Mouse (Mus musculus) embryonic facial prominence, embryonic 15.5 days (tissue): Measurements from ENCODE around the gene Cfap97. TPM values are rescaled to one million over a fixed set of nuclear protein-coding genes. Genes with fewer than 3 reads are reported as not detected.

Experiments
- ATAC-seq: fragments of 200-750 bp; cut with Nextera tagmentation; 2 replicates; pipeline ENCODE4 v1.8.0; 2017; ENCODE audit warnings: low read depth, moderate TSS enrichment; ENCODE audit not compliant: insufficient number of reproducible peaks, low FRiP score, low TSS enrichment
- H3K27ac ChIP-seq: fragments of 300-500 bp; sonication (generic); replicated peaks from 2 replicates; pipeline ENCODE4 v1.5.1; 2015; ENCODE audit warnings: mild to moderate bottlenecking, inconsistent platforms
- H3K27me3 ChIP-seq: fragments of 300-500 bp; sonication (generic); 2 replicates; pipeline ENCODE4 v1.6.1; 2015; ENCODE audit warnings: inconsistent platforms
- H3K36me3 ChIP-seq: fragments of 300-500 bp; sonication (generic); 2 replicates; pipeline ENCODE4 v1.6.1; 2015; ENCODE audit warnings: mild to moderate bottlenecking, inconsistent platforms
- H3K4me1 ChIP-seq: fragments of 300-500 bp; sonication (generic); 2 replicates; pipeline ENCODE4 v1.6.1; 2015; ENCODE audit warnings: inconsistent platforms
- H3K4me2 ChIP-seq: fragments of 300-500 bp; sonication (generic); replicated peaks from 2 replicates; pipeline ENCODE4 v1.6.1; 2015; ENCODE audit warnings: mild to moderate bottlenecking, inconsistent platforms
- H3K4me3 ChIP-seq: fragments of 300-500 bp; sonication (generic); replicated peaks from 2 replicates; pipeline ENCODE4 v1.5.1; 2015; ENCODE audit warnings: mild to moderate bottlenecking, inconsistent platforms
- H3K9ac ChIP-seq: fragments of 300-500 bp; sonication (generic); 2 replicates; pipeline ENCODE4 v1.6.1; 2015; ENCODE audit warnings: inconsistent platforms
- H3K9me3 ChIP-seq: fragments of 300-500 bp; sonication (generic); replicated peaks from 2 replicates; pipeline ENCODE4 v1.6.1; 2016; ENCODE audit warnings: inconsistent platforms
- WGBS: fragments of 180-500 bp; shearing (Covaris S2); methylation state at CpG from one replicate; pipeline ENCODE4 v1.1.7; 2015; 5-methylcytosine and 5-hydroxymethylcytosine counted together
- polyA plus RNA-seq: library from polyadenylated mRNA; unstranded; fragments of >200 nt; fragmentation: Nextera tagmentation; extraction: Ambion mirVana; gene quantifications from 2 replicates; pipeline ENCODE4 v1.2.1, GENCODE M21; 2015

Cfap97 gene
- polyA plus RNA-seq, 1 experiment from 2014 or later = 22.6 TPM

DNA sequence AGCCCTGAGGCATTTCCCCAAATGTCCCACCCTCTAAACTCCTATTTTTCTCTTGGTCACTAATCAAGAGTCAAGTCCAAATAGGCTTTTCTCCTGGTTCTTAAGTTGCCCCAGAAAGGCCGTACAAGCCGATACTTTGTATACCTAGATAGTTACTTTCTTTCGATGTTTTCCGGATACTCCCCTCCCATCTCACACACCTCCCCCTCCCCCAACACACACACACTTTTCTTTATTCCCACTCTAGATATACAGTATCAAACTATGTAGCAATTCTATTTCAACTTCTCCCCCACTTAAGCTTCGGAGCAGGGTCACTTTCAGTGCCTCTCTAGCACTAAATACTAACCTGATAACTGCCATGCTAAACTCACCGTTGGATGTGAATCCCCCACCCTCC is 54.5 kb downstream of the Cfap97 start:
- no peak overlapping the region for H3K4me3 ChIP-seq
- 51% methylated on average over 6 of the region's 6 CpGs for WGBS
- H3K36me3 ChIP-seq = peaks cover 53% of the 10 kb centered on the region
- no peaks in the 10 kb centered on the region for H3K9me3 ChIP-seq
- H3K27ac ChIP-seq = no peak overlapping the region; the same call in 1 of the 2 replicates
- H3K27me3 ChIP-seq = no peaks in the 10 kb centered on the region
- no peak overlapping the region for H3K4me2 ChIP-seq
- H3K4me1 ChIP-seq = peaks cover 38% of the 10 kb centered on the region
- H3K9ac ChIP-seq = no peak overlapping the region
- no peak for ATAC-seq

GRCm38 (mm10) chr8:46208354-46208753 is 56.8 kb downstream of the Cfap97 start:
- peak overlapping the region; percentile 81 for H3K4me3 ChIP-seq
- no peaks in the 10 kb centered on the region for H3K9me3 ChIP-seq
- no peaks in the 10 kb centered on the region for H3K27me3 ChIP-seq
- H3K4me1 ChIP-seq = peaks cover 51% of the 10 kb centered on the region
- no peak for ATAC-seq
- no peak overlapping the region for H3K27ac ChIP-seq
- no peak overlapping the region for H3K9ac ChIP-seq
- WGBS = 45% methylated on average over 12 of the region's 12 CpGs
- H3K36me3 ChIP-seq = peaks cover 44% of the 10 kb centered on the region
- peak overlapping the region; percentile 82 for H3K4me2 ChIP-seq

GRCm38 (mm10) chr8:46209057-46209456 is 57.5 kb downstream of the Cfap97 start:
- no peaks in the 10 kb centered on the region for H3K9me3 ChIP-seq
- H3K4me2 ChIP-seq = peak overlapping the region; percentile 82
- H3K36me3 ChIP-seq = peaks cover 38% of the 10 kb centered on the region
- 0 out of 2 replicates have a peak overlapping the region, but pooled peaks have one; percentile 22 for H3K27ac ChIP-seq
- peak overlapping the region; percentile 26; the same call in 1 of the 2 replicates for H3K9ac ChIP-seq
- 50% methylated on average over 15 of the region's 15 CpGs for WGBS
- H3K27me3 ChIP-seq = no peaks in the 10 kb centered on the region
- H3K4me3 ChIP-seq = peak overlapping the region; percentile 81
- no peak for ATAC-seq
- peaks cover 51% of the 10 kb centered on the region for H3K4me1 ChIP-seq

DNA sequence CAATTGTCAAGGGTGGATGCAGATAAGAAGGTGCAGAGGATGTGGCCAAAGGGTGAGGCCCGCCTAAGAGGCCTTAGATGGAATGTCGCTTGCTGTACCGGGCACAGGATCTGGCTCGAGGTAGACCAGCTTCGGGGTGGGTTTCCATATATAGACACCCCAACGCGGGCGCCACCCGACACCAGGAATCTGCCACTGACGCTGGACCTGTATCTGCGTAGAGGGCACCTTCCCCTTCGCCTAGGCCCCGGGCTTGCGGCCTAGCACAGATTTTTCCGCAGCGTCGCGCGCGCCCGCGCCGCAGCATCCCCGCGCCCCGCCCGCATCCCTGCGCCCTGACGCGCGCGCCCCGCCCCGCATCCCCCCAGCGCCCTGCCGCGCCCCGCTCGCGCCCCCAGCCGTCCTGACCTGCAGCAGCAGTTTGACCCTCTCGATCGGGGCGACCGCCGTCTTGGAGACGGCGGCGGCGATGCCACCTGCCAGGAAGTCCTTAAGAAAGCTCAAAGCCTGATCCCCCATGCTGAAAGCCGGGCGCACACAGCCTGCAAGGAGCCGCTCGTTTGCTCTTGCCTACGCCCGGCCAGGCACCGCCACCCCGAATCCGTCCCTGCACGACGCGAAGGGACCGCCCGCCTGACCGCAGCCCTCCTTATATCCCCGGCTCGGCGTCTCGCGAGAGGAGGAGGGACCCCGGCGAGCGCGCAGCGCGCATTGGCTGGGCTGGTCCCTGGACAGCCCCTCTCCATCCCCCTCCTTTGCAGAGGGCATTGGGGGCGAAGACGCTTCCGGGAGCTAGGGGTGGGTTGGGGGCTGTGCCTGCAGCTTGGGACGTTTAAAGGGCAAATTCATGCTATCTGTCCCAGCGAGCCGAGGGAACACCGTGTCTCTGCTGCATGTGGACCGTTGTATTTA is 59.1 kb downstream of the Cfap97 start, which contains the start of gene Slc25a4:
Gene Slc25a4, minus strand, starts transcription at position 881 of the 912 bp plus-strand sequence.
- peak; percentile 98 for ATAC-seq

GRCm38 (mm10) chr8:46211611-46212071 is 60.1 kb downstream of the Cfap97 start:
- peak overlapping the region; percentile 97 for H3K27ac ChIP-seq
- no peaks in the 10 kb centered on the region for H3K9me3 ChIP-seq
- peaks cover 43% of the 10 kb centered on the region for H3K4me1 ChIP-seq
- H3K4me2 ChIP-seq = peak overlapping the region; percentile 82
- H3K27me3 ChIP-seq = no peaks in the 10 kb centered on the region
- H3K4me3 ChIP-seq = peak overlapping the region; percentile 81
- H3K9ac ChIP-seq = 0 out of 2 replicates have a peak overlapping the region, but pooled peaks have one; percentile 26
- H3K36me3 ChIP-seq = peaks cover 22% of the 10 kb centered on the region
- 7% methylated on average over 13 of the region's 13 CpGs for WGBS
- no peak for ATAC-seq

More for the DNA sequence above, 59.1 kb downstream of the Cfap97 start, which contains the start of gene Slc25a4:
- H3K9me3 ChIP-seq = no peaks in the 10 kb centered on the region
- H3K4me3 ChIP-seq = peak within 1 kb of the TSS; percentile 81
- peaks cover 51% of the 10 kb centered on the region for H3K4me1 ChIP-seq
- no peaks in the 10 kb centered on the region for H3K27me3 ChIP-seq
- peak within 1 kb of the TSS; percentile 97 for H3K27ac ChIP-seq
- WGBS = under 1% methylated on average over 84 of the region's 84 CpGs
- H3K9ac ChIP-seq = peak within 1 kb of the TSS; percentile 63
- peak within 1 kb of the TSS; percentile 82 for H3K4me2 ChIP-seq
- peaks cover 26% of the 10 kb centered on the region for H3K36me3 ChIP-seq

- WGBS = 50% methylated on average over 7 of the region's 7 CpGs
- no peaks in the 10 kb centered on the region for H3K9me3 ChIP-seq
- no peak for ATAC-seq
- H3K4me3 ChIP-seq = no peak overlapping the region
- no peak overlapping the region for H3K27ac ChIP-seq
- H3K36me3 ChIP-seq = peaks cover 18% of the 10 kb centered on the region
- peaks cover 39% of the 10 kb centered on the region for H3K4me1 ChIP-seq
- H3K4me2 ChIP-seq = no peak overlapping the region; the same call in 1 of the 2 replicates
- H3K27me3 ChIP-seq = no peaks in the 10 kb centered on the region
- no peak overlapping the region for H3K9ac ChIP-seq
These were observed 60.6 kb downstream of the Cfap97 start for GRCm38 (mm10) chr8:46212194-46212593.

DNA sequence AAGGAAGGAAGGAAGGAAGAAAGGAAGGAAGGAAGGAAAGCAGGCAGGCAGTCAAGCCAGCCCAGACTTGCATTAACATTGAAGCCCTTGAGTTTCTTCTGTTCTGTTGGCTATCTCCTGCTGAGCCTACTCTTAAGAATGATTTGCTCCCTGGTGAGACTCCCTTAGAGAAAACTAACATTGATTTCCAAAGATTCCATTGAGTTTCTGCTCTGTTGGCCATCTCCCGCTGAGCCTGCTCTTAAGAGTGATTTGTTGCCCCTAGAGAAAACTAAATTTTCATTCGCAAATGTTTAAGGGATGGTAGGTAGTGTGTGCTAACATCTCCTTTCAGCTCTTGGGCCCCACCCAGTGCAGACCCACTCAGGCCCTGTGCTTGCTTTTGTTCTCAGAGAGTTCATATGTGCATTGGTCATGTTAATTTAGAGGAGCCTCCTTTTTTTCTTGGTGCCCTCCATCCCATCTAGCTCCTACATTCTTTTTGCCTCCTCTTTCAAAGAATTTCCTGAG is 62.5 kb downstream of the Cfap97 start:
- H3K9me3 ChIP-seq = no peaks in the 10 kb centered on the region
- no peak overlapping the region for H3K27ac ChIP-seq
- no peak for ATAC-seq
- H3K4me3 ChIP-seq = no peak overlapping the region
- no peak overlapping the region for H3K9ac ChIP-seq
- peaks cover 22% of the 10 kb centered on the region for H3K4me1 ChIP-seq
- 31% methylated on average over 2 of the region's 2 CpGs for WGBS
- no peak overlapping the region for H3K4me2 ChIP-seq
- 0 out of 2 replicates have a peak, but pooled peaks cover 1% of the 10 kb centered on the region for H3K36me3 ChIP-seq
- H3K27me3 ChIP-seq = no peaks in the 10 kb centered on the region

- no peaks in the 10 kb centered on the region for H3K36me3 ChIP-seq
- no peak overlapping the region for H3K9ac ChIP-seq
- peak; percentile 70 for ATAC-seq
- peak overlapping the region; percentile 52 for H3K4me2 ChIP-seq
- H3K4me1 ChIP-seq = peaks cover 5% of the 10 kb centered on the region
- no peaks in the 10 kb centered on the region for H3K9me3 ChIP-seq
- H3K27me3 ChIP-seq = no peaks in the 10 kb centered on the region
- under 1% methylated on average over 14 of the region's 14 CpGs for WGBS
- 0 out of 2 replicates have a peak overlapping the region, but pooled peaks have one; percentile 4 for H3K27ac ChIP-seq
- peak overlapping the region; percentile 38 for H3K4me3 ChIP-seq
These were observed 65.3 kb downstream of the Cfap97 start for GRCm38 (mm10) chr8:46216838-46217237.

GRCm38 (mm10) chr8:46220566-46220965 is 69.0 kb downstream of the Cfap97 start:
- Histone ChIP-seq H3K27me3 (no peaks in the 10 kb centered on the region), H3K4me3 (no peak overlapping the region), H3K4me1 (no peaks in the 10 kb centered on the region), H3K27ac (no peak overlapping the region), H3K9me3 (no peaks in the 10 kb centered on the region), H3K9ac (no peak overlapping the region), H3K36me3 (no peaks in the 10 kb centered on the region), H3K4me2 (no peak overlapping the region)
- WGBS = 68% methylated on average over 3 of the region's 3 CpGs
- no peak for ATAC-seq

DNA sequence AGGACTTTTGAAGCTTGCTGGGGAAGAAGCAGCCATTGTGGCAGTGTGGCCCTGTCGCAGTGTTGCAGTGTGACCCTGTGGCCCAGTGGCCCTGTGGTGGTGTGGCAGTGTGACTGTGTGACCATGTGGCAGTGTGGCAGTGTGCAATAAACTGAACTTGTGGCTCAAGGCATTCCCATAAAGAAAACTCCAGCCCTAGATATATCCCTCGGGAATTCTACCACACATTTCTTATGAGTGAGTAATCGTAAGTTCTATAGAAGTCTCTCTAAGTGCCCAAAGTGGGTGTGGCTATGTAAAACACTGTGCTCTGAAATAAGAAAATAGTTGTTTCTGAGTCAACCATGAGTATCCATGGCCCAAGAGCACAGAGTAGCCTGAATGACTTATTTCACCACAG is 73.9 kb downstream of the Cfap97 start:
- Histone ChIP-seq H3K4me2 (no peak overlapping the region), H3K27me3 (no peaks in the 10 kb centered on the region), H3K27ac (no peak overlapping the region), H3K4me1 (no peaks in the 10 kb centered on the region), H3K9ac (no peak overlapping the region), H3K36me3 (no peaks in the 10 kb centered on the region), H3K4me3 (no peak overlapping the region), H3K9me3 (no peaks in the 10 kb centered on the region)
- ATAC-seq = no peak
- 59% methylated on average over 3 of the region's 3 CpGs for WGBS

DNA sequence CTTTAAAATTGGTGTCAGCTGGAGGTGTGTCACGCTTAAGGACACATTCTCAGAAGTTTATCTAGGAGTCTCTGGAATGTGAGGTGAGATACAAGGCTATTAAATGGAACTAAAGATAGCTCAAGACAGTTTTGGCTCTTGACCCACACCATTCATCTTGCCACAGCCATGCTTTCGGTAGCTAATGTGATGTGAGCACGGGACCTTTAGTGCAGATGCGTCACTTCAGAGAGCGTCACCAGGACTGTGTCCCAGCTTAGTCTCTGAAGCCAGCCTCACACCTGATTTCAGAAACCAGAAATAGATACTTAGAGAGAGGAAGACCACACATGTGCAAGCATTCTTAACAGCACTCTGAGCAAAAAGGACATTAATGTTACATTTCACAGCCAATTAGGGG is 75.1 kb downstream of the Cfap97 start:
- WGBS = 84% methylated on average over 5 of the region's 5 CpGs
- Histone ChIP-seq H3K27ac (no peak overlapping the region), H3K9ac (no peak overlapping the region), H3K36me3 (no peaks in the 10 kb centered on the region), H3K4me2 (no peak overlapping the region), H3K4me3 (no peak overlapping the region), H3K4me1 (no peaks in the 10 kb centered on the region), H3K9me3 (no peaks in the 10 kb centered on the region), H3K27me3 (no peaks in the 10 kb centered on the region)
- no peak for ATAC-seq
